Comparison of ENCODE assay signal across 8 mouse cellular contexts in genomic region chr19:46329951-46330350, GRCm38 (mm10). TPM values are rescaled to one million over a fixed set of nuclear protein-coding genes. Genes with fewer than 3 reads are reported as not detected.
DNase-seq lines count a peak whose midpoint lies in the region; ATAC-seq and TF ChIP-seq lines count a peak whose summit lies in the region.

No protein-coding gene starts in this region.

- H3K9ac ChIP-seq in hindbrain, embryonic 15.5 days = no peak overlapping the region

- H3K27ac ChIP-seq in gastrocnemius, adult 2 months = 0 out of 2 replicates have a peak overlapping the region, but pooled peaks have one; percentile 36
- no peak overlapping the region for H3K27ac ChIP-seq in hindbrain, embryonic 15.5 days (replicated peaks)
- H3K27ac ChIP-seq in midbrain, embryonic 10.5 days (replicated peaks) = no peak overlapping the region
- H3K27ac ChIP-seq in small intestine, adult 2 months (ENCODE audit: insufficient read depth, low read depth, low read length) = no peak overlapping the region

- peak; percentile 91 for TF ChIP-seq CTCF in gastrocnemius, adult 2 months (IDR thresholded peaks at IDR 0.05)
- TF ChIP-seq CTCF in small intestine, adult 2 months (IDR thresholded peaks at IDR 0.05; ENCODE audit: extremely low read depth, insufficient read length, insufficient replicate concordance, low read depth, low read length) = peak; percentile 75

- 5% methylated on average over 16 of the region's 16 CpGs for WGBS in hindbrain, embryonic 15.5 days
- WGBS in midbrain, embryonic 10.5 days = 7% methylated on average over 16 of the region's 16 CpGs
- WGBS in small intestine, adult 2 months = 6% methylated on average over 16 of the region's 16 CpGs

- H3K36me3 ChIP-seq in hindbrain, embryonic 15.5 days = peaks cover 15% of the 10 kb centered on the region
- H3K36me3 ChIP-seq in midbrain, embryonic 10.5 days = peaks cover 28% of the 10 kb centered on the region
- peaks cover 11% of the 10 kb centered on the region; the same call in 1 of the 2 replicates for H3K36me3 ChIP-seq in small intestine, adult 2 months (ENCODE audit: control insufficient read depth, insufficient read depth, low read length)

- no peaks in the 10 kb centered on the region for H3K27me3 ChIP-seq in hindbrain, embryonic 15.5 days
- peaks cover 47% of the 10 kb centered on the region for H3K27me3 ChIP-seq in midbrain, embryonic 10.5 days (ENCODE audit: low read depth, poor library complexity, severe bottlenecking)
- H3K27me3 ChIP-seq in small intestine, adult 2 months (ENCODE audit: control insufficient read depth, insufficient read depth, low read length) = peaks cover 7% of the 10 kb centered on the region; the same call in 1 of the 2 replicates

- DNase-seq in cerebellum, adult 11 months = peak; percentile 84
- peak; percentile 67 to 81 for DNase-seq in cerebellum, postnatal 4 days (ENCODE audit: low spot score in 2 of 2)
- peak; percentile 88 for DNase-seq in gastrocnemius, adult 2 months
- peak; percentile 78 for DNase-seq in left cerebral cortex, postnatal 4 days
- peak; percentile 85 for DNase-seq in midbrain, embryonic 10.5 days (ENCODE audit: low spot score)

- intact Hi-C loops in gastrocnemius, adult 2 months (cut with DNase I) = loop anchor here (10.0 kb wide), 1 partner anchor 115 kb away; no protein-coding TSS in a partner anchor
- intact Hi-C loops in left cerebral cortex, postnatal 4 days (cut with DNase I) = no loop called here

- H3K4me1 ChIP-seq in hindbrain, embryonic 15.5 days (replicated peaks) = peaks cover 44% of the 10 kb centered on the region
- H3K4me1 ChIP-seq in midbrain, embryonic 10.5 days = peaks cover 83% of the 10 kb centered on the region
- peaks cover 15% of the 10 kb centered on the region for H3K4me1 ChIP-seq in small intestine, adult 2 months (ENCODE audit: control insufficient read depth, insufficient read depth, insufficient read length, low read length)

- H3K4me3 ChIP-seq in gastrocnemius, adult 2 months = peak overlapping the region; percentile 21
- peak overlapping the region; percentile 57 for H3K4me3 ChIP-seq in hindbrain, embryonic 15.5 days
- H3K4me3 ChIP-seq in midbrain, embryonic 10.5 days = peak overlapping the region; percentile 89; the same call in 1 of the 2 replicates
- H3K4me3 ChIP-seq in small intestine, adult 2 months (ENCODE audit: low read depth, low read length) = no peak overlapping the region

- TF ChIP-seq POLR2A in small intestine, adult 2 months (IDR thresholded peaks at IDR 0.05; ENCODE audit: low read depth, low read length) = no peak

- no peak for ATAC-seq in cerebellum, adult (ENCODE audit: insufficient number of reproducible peaks, low FRiP score, low TSS enrichment)
- no peak for ATAC-seq in hindbrain, embryonic 15.5 days (ENCODE audit: low FRiP score, low read depth)

- H3K4me2 ChIP-seq in hindbrain, embryonic 15.5 days = peak overlapping the region; percentile 97

- no peaks in the 10 kb centered on the region for H3K9me3 ChIP-seq in hindbrain, embryonic 15.5 days
- H3K9me3 ChIP-seq in midbrain, embryonic 10.5 days (replicated peaks) = no peaks in the 10 kb centered on the region

RNA-seq across cellular contexts. Expression of gene Fbxl15, which starts 2.0 kb away (rescaled TPM):
- 1 to 10 TPM; 2.9 to 3.8 TPM for total RNA-seq in gastrocnemius, adult 2 months (2021)
- polyA plus RNA-seq in hindbrain, embryonic 15.5 days (2015; fragmentation: Nextera tagmentation; extraction: Ambion mirVana) = 47.1 and 51.8 TPM in 2 replicates
- total RNA-seq in left cerebral cortex, postnatal 4 days (2021) = 10 to 100 TPM; 22.3 to 23.4 TPM
- 24.6 and 25.0 TPM in 2 replicates for polyA plus RNA-seq in midbrain, embryonic 10.5 days (2016; fragmentation: Nextera tagmentation; extraction: Ambion mirVana)
- polyA plus RNA-seq in small intestine, adult 2 months (2012; rRNA removed) = 37.4 and 60.4 TPM in 2 replicates

RNA-seq across cellular contexts. Expression of gene Psd, which starts 3.0 kb away (rescaled TPM):
- total RNA-seq in gastrocnemius, adult 2 months (2021) = under 1 TPM; 0.14 to 0.36 TPM
- 119 and 145 TPM in 2 replicates for polyA plus RNA-seq in hindbrain, embryonic 15.5 days (2015; fragmentation: Nextera tagmentation; extraction: Ambion mirVana)
- 100 to 1,000 TPM; 670 to 671 TPM for total RNA-seq in left cerebral cortex, postnatal 4 days (2021)
- polyA plus RNA-seq in midbrain, embryonic 10.5 days (2016; fragmentation: Nextera tagmentation; extraction: Ambion mirVana) = 4.7 and 8.9 TPM in 2 replicates
- polyA plus RNA-seq in small intestine, adult 2 months (2012; rRNA removed) = 27.0 and 30.1 TPM in 2 replicates

RNA-seq across cellular contexts. Expression of gene Cuedc2, which starts 8.6 kb away (rescaled TPM):
- 10 to 100 TPM; 58.2 to 67.6 TPM for total RNA-seq in gastrocnemius, adult 2 months (2021)
- polyA plus RNA-seq in hindbrain, embryonic 15.5 days (2015; fragmentation: Nextera tagmentation; extraction: Ambion mirVana) = 336 and 347 TPM in 2 replicates
- total RNA-seq in left cerebral cortex, postnatal 4 days (2021) = 100 to 1,000 TPM; 221 to 222 TPM
- 239 and 249 TPM in 2 replicates for polyA plus RNA-seq in midbrain, embryonic 10.5 days (2016; fragmentation: Nextera tagmentation; extraction: Ambion mirVana)
- polyA plus RNA-seq in small intestine, adult 2 months (2012; rRNA removed) = 23.5 and 26.9 TPM in 2 replicates

RNA-seq across cellular contexts. Expression of gene Mfsd13a, which starts 11.0 kb away (rescaled TPM):
- 1 to 10 TPM in 1 of 2 experiments, under 1 TPM in 1; 0.82 to 1.2 TPM for total RNA-seq in gastrocnemius, adult 2 months (2021)
- 12.3 and 12.5 TPM in 2 replicates for polyA plus RNA-seq in hindbrain, embryonic 15.5 days (2015; fragmentation: Nextera tagmentation; extraction: Ambion mirVana)
- total RNA-seq in left cerebral cortex, postnatal 4 days (2021) = 10 to 100 TPM; 16.8 to 18.3 TPM
- polyA plus RNA-seq in midbrain, embryonic 10.5 days (2016; fragmentation: Nextera tagmentation; extraction: Ambion mirVana) = 9.1 and 10.1 TPM in 2 replicates
- 29.4 and 36.0 TPM in 2 replicates for polyA plus RNA-seq in small intestine, adult 2 months (2012; rRNA removed)

RNA-seq across cellular contexts. Expression of gene 2310034G01Rik, which starts 20.2 kb away (rescaled TPM):
- total RNA-seq in gastrocnemius, adult 2 months (2021) = under 1 TPM; 0.17 to 0.18 TPM
- polyA plus RNA-seq in hindbrain, embryonic 15.5 days (2015; fragmentation: Nextera tagmentation; extraction: Ambion mirVana) = 2.0 and 2.3 TPM in 2 replicates
- total RNA-seq in left cerebral cortex, postnatal 4 days (2021) = under 1 TPM; 0.42 to 0.82 TPM
- 0.96 and 1.4 TPM in 2 replicates for polyA plus RNA-seq in midbrain, embryonic 10.5 days (2016; fragmentation: Nextera tagmentation; extraction: Ambion mirVana)
- polyA plus RNA-seq in small intestine, adult 2 months (2012; rRNA removed) = 0.56 and 3.4 TPM in 2 replicates
